Mouse (Mus musculus) heart, postnatal 25 days (tissue): Measurements from ENCODE around the gene Gabpb1. TPM values are rescaled to one million over a fixed set of nuclear protein-coding genes. Genes with fewer than 3 reads are reported as not detected.

Experiments
- DNase-seq: peaks from one replicate; pipeline ENCODE4 v3.0.0; 2022; ENCODE audit warnings: low spot score
- intact Hi-C: fragments of 180-260 bp; cut with DNase I; formaldehyde crosslinking; loops from one replicate; pipeline ENCODE4 v1.15.1; 2025
- total RNA-seq, 2 experiments: library from RNA; stranded (reverse); gene quantifications; 2 replicates each; pipeline ENCODE4 v1.2.3; 2021

Gabpb1 gene
- 10 to 100 TPM; 13.0 to 16.0 TPM for total RNA-seq

GRCm38 (mm10) chr2:126676122-126676515 is at the start of gene Gabpb1:
Gabpb1 (minus strand) TSS chr2:126676337.
- DNase-seq = no peak

GRCm38 (mm10) chr2:126712950-126713349 is 36.8 kb upstream of the Gabpb1 start:
- no peak for DNase-seq
- intact Hi-C loops = no loop called here

More at GRCm38 (mm10) chr2:126676122-126676515, at the start of gene Gabpb1:
- intact Hi-C loops = no loop called here

DNA sequence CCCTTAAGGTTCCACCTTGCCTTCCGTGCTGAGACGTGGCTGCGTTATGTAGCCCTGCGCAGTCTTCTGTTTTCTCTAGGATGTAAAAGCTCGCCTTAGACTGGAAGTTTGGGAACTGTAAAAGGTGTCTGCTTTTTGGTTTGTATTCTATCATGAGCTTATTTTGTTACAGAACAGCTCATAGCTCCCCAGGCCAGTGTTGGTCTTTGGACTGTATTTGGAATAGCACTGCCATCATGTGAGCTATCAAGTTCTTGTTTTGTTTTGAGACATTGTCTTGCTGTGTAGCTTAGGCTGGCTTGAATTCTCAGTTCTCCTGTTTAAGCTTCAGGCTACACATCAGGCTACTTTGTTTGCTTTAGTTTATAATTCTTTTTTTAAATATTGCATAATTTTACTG is 36.4 kb upstream of the Gabpb1 start:
- intact Hi-C loops = no loop called here
- no peak for DNase-seq

DNA sequence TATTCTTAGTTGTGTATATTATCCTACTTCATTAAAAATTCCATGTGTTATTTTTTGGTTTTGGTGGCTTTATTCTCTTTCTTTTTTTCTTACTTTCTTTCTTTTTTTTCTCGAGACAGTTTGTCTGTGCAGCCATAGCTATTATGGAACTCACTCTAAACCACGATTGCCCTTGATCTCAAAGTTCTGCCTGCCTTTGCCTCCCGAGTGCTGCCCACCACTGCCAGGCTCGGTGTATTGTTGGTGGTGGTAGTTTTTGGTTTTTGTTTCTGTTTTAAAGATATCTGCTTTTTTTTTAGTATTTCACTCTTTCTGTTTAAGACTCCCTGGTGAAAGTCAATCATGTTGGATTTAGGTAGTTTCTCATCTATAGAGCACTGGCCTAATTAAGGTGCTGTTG is 32.2 kb upstream of the Gabpb1 start:
- intact Hi-C loops = no loop called here
- DNase-seq = no peak

DNA sequence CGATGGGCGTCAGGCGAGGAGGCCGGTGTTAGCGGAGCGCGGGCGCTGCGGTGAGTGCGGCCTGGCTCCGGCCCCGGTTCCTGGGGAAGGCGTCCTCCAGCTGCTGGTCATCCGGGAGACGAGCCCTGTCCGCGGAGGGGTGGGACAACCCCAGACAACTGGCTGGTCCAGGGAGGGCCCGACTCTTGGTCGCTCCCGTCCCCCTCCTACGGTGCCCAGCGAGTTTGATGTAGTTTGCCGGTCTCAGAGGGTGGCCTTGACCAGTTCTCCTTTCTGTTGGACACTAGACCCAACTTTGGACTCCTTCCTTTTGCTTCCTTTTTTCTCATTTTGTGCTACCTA is 31.3 kb upstream of the Gabpb1 start:
- no peak for DNase-seq
- intact Hi-C loops = loop anchor here (2.0 kb wide), 1 partner anchor 33 kb away; no protein-coding TSS in a partner anchor

DNA sequence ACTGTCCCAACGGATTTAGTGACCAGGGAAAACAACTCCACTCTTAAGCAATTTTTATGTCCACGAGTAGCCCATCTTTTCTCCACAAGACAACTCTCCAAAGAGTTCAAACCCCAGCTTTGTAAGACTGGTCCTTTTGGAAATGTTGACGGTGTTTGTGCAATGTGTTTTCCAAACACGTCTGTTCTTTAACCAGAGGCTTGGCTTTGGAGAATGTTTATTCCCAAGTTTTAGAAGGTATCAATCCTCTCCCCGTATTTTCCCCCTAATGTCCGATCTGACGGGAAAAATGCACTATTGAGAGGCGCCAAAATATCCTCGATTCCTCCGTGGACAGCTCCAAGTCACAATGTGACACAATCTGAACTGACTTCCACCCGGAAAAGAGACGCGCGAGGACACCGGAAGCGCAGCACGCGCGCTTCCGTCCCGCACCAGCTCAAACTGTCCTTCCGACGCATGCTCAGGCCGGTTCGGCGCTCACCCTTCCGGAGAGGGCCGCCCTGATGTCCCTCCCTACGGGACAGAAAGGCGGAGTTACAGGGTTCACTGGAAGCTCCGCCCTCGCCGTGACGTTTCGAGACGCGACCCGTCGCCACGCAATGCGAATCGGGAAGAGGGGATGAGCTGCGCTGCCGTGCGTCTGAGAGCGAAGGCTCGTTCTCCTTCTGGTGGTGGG is 30.8 kb upstream of the Gabpb1 start, which contains the start of gene Usp8:
Gene Usp8, plus strand, starts transcription at position 570 of the 679 bp plus-strand sequence.
- intact Hi-C loops = loop anchor here (2.0 kb wide), 1 partner anchor 32 kb away; no protein-coding TSS in a partner anchor
- peak; percentile 95 for DNase-seq

GRCm38 (mm10) chr2:126695285-126695684 is 19.1 kb upstream of the Gabpb1 start:
- no peak for DNase-seq

DNA sequence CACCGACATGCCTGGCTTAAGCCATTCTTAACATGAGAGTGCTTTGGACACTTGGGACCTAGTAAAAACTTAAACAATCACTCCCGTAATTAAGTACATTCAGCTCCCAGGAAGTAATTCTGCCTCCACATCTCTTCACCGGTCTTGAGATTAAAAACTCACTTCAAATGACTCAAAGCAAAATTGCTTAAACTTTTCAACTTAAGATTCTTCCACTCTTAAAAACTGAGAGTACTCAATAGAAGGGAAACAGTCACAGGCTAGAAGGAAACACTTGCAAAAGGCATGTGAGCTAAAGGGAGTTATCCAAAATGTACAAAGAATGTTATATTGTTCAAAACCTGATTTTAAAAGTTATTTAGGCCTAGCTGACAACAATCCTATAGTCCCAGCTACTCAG is 15.2 kb upstream of the Gabpb1 start:
- intact Hi-C loops = no loop called here
- DNase-seq = no peak

More at GRCm38 (mm10) chr2:126695285-126695684, 19.1 kb upstream of the Gabpb1 start:
- intact Hi-C loops = no loop called here

DNA sequence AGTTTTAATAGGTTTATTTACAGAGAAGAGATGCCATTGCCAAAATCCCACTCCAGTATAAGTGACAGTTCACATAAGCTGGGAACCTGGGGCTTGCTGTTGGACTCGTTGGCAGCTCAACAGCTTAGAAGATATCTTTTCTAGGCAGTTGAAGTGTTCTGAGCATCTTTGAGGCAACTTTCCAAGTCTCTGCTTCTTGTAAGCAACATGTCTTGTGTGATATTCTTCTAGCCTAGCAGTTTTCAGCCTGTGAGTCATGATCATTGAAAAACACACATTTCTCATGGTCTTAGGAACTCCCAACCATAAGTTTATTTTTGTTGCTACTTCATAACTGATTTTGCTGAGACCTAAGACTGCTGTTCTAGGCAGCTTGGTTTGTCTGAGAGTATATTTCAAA is 6.8 kb upstream of the Gabpb1 start:
- intact Hi-C loops = loop anchor here (2.0 kb wide), 1 partner anchor 22 kb away; no protein-coding TSS in a partner anchor
- no peak for DNase-seq

DNA sequence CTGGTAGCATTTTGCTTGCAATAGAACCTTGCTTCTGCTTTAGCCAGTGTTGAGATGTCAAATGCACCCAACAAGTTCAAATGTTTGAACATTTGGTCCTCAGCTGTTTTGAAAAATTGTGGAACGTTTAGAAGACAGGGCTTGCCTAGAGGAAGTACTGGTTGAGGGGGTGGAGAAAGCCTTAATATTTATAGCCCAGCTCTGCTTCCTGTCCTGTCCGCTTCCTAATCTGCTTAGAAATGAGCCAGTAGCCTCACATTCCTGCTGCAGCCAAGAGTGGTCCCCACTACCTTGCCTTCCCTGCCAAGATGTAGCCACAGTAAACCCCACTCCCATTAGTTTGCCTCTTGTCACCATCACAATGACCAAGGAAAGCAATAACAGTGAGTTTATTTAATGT is 6.2 kb upstream of the Gabpb1 start:
- no peak for DNase-seq

DNA sequence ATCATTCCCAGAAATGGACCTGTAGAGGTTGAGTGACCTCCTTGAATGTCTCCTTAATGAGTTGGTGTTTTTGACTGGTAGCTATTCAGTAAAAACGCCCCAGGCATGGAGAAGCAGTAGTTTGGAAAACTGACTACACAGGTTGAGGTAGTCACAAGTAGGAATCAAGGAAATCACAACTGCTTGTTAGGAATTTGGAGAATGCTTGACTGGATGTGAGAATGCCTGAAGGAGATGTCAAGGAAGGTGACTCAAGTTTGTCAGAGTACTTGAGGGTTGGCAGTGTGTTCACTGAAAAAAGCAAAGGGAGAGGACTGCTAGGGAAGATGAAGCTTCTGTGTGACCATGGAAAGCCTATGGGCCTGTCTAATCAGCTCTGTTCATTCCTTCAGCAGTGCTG is 1.2 kb upstream of the Gabpb1 start:
- DNase-seq = no peak
- intact Hi-C loops = no loop called here

More for the DNA sequence above, 6.2 kb upstream of the Gabpb1 start:
- intact Hi-C loops = loop anchor here (2.0 kb wide), 1 partner anchor 22 kb away; no protein-coding TSS in a partner anchor

DNA sequence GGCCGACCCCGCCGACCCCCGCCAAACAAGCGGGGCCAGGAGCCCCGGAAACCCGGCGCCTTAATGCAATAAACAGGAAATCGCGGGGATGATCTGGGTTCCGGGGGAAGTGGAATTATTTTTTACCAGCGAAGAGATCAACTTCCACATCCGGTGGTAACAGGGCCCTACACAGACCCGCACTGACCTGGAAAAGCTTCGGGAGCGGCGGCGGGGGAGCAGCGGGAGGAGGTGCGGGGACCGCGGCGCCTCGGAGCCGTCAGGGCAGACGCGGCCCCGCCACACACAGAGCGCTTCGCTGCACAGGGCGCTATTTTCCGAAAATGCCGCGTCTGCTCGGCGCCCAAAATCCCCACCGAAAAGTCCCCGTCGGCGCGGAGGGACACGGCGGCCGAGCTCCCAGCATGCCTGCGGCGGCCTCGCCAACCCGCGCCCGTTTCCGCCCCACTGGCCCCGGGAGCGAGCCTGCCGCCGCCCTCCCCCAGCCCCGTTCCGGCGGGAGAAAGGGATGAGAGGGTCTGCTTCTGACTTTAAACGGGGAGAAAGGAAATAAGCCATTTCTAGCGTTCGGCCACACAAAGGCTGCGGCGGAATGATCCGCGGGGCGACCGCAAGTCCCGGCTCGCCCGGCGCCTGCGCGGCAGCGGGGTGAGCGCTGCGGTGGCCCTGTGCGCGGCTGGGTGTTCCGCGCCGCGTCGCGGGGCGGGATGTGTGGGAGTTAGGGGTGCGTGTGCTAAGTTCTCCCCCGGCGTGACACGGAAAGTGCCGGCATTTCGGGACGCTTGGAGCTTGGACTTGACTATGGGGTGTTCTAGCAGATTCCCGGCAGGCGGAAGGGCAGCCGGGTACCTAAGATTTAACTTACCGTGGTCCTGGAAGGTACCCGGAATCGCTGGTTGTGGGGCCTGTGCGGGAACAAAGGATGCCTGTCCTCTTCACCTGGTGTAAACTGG is 692 bp downstream of the Gabpb1 start:
- DNase-seq = peak; percentile 78
- intact Hi-C loops = loop anchor here (2.0 kb wide), 1 partner anchor 31 kb away; the partner anchor contains the start of gene Usp8

- intact Hi-C loops = loop anchor here (2.0 kb wide), 1 partner anchor 32 kb away; the partner anchor contains the start of gene Usp8
- DNase-seq = peak; percentile 24
These were observed 1.5 kb downstream of the Gabpb1 start for GRCm38 (mm10) chr2:126674441-126675168.

DNA sequence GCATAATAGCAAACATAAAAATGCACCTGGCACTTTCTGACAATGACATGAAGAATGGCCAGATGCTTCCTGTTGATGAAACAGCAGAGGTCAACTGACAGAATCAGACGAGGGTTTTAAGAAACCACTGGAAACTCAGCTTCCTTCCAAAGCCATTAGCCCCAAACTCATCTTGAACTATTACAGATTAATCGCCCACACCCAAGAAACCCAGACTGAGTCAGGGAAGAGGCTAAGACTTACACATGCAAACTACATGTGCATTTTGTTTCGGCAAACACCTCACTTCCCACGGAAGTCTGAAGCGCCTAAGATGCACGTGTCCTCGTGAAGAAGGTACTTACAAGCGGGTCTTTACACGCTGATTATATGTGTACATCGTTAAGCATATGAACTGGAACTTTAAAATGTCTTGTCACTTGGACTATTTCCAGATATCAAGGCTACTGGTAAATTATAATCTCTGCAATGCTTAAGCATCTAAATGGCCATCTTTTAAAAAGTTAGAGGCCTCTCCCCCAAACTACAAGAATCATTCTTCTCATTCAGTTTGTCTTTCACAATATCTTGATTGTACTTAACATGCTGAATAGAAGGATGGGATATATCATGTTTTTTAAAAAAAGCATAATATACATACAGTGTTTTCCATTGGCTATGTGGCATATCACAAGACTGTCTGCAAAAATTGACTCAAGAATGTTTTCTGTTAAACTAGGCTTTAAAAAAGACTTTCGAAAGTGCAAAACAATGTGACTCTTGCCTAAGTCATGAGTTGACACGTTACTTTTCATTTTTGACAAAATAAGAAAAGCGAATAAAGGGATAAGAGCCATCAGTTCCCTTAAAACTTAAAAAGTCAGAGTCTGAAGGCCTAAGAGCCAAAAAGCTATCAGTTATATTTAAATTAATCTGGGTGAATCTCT is 2.6 kb downstream of the Gabpb1 start:
- intact Hi-C loops = loop anchor here (2.0 kb wide), 1 partner anchor 33 kb away; the partner anchor contains the start of gene Usp8

GRCm38 (mm10) chr2:126668621-126669252 is 7.4 kb downstream of the Gabpb1 start:
- DNase-seq = no peak
- intact Hi-C loops = no loop called here

More for the DNA sequence above, 2.6 kb downstream of the Gabpb1 start:
- DNase-seq = no peak

DNA sequence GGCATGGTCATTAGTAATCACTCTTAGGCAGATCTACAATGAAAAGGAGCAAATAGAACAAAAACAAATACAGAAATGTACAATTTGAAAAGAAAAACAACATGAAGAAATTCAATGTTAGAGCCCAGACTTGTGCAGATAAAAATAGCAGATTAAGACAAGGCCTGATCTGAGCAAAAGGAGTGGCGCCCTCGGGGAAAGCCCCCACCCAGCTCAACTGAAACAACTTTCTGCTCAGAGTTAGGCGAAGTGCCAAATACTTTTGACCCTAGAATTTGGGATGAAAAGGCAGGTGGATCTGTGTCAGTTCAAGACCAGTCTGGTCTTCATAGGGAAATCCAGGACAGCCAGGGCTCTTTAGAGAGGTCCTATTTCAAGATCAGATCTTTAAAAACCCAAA is 10.2 kb downstream of the Gabpb1 start:
- intact Hi-C loops = no loop called here
- DNase-seq = no peak

- DNase-seq = no peak
- intact Hi-C loops = loop anchor here (1.0 to 2.0 kb wide), 2 partner anchors 65 to 69 kb away; no protein-coding TSS in a partner anchor
These were observed 12.7 kb downstream of the Gabpb1 start for GRCm38 (mm10) chr2:126663481-126663880.

- intact Hi-C loops = no loop called here
- no peak for DNase-seq
These were observed 23.2 kb downstream of the Gabpb1 start for GRCm38 (mm10) chr2:126652929-126653328.
